Mouse (Mus musculus) left cerebral cortex, postnatal 25 days (tissue): ENCODE measurements around the gene Apol10b. TPM values are rescaled to one million over a fixed set of nuclear protein-coding genes. Genes with fewer than 3 reads are reported as not detected.
"Not testable (repeated sequence)": the region's sequence is repeated elsewhere in the genome, so short reads cannot be mapped to it uniquely, and the experiment has no call there.

Source experiments
- DNase-seq, 2 experiments: peaks; one replicate each; pipeline ENCODE4 v3.0.0; 2022; ENCODE audit warnings: low spot score in 2 of 2, mixed read lengths in 1 of 2
- intact Hi-C: fragments of 180-260 bp; cut with DNase I; formaldehyde crosslinking; loops from one replicate; pipeline ENCODE4 v1.15.1; 2025
- total RNA-seq, 2 experiments: library from RNA; stranded (reverse); gene quantifications; 2 replicates each; pipeline ENCODE4 v1.2.3; 2021

The Apol10b gene
- total RNA-seq: not detected

- DNase-seq: no peak
- intact Hi-C loops: loop anchor here (10.0 kb wide), 1 partner anchor 309 kb away; no protein-coding TSS in a partner anchor
These were observed at the start of gene Apol10b for GRCm38 (mm10) chr15:77595961-77596360. Gene Apol10b, minus strand, starts transcription at chr15:77596125.

- intact Hi-C loops, DNase-seq: not testable (repeated sequence)
These were observed 47.3 kb upstream of the Apol10b start, which contains the start of gene Apol11b for GRCm38 (mm10) chr15:77643176-77643575. Gene Apol11b, minus strand, starts transcription at chr15:77643286.

- intact Hi-C loops: loop anchor here (1.0 kb wide), 1 partner anchor 109 kb away; no protein-coding TSS in a partner anchor
- DNase-seq: not testable (repeated sequence)
These were observed 33.9 kb upstream of the Apol10b start for GRCm38 (mm10) chr15:77629822-77630221.

GRCm38 (mm10) chr15:77628647-77629046, 32.7 kb upstream of the Apol10b start:
- DNase-seq, intact Hi-C loops: not testable (repeated sequence)

- intact Hi-C loops, DNase-seq: not testable (repeated sequence)
These were observed 30.5 kb upstream of the Apol10b start for GRCm38 (mm10) chr15:77626471-77626870.

- intact Hi-C loops: no loop called here
- DNase-seq: no peak
These were observed 28.8 kb upstream of the Apol10b start for GRCm38 (mm10) chr15:77624710-77625109.

GRCm38 (mm10) chr15:77606069-77606468, 10.1 kb upstream of the Apol10b start:
- intact Hi-C loops: no loop called here
- no peak for DNase-seq

GRCm38 (mm10) chr15:77598958-77599357, 3.0 kb upstream of the Apol10b start, which contains the start of gene Gm36245:
Gene Gm36245, plus strand, starts transcription at chr15:77599258.
- intact Hi-C loops: loop anchor here (1.0 to 10.0 kb wide), 2 partner anchors 37 to 306 kb away; no protein-coding TSS in a partner anchor
- DNase-seq: no peak

GRCm38 (mm10) chr15:77598429-77598828, 2.5 kb upstream of the Apol10b start:
- no peak for DNase-seq
- intact Hi-C loops: loop anchor here (10.0 kb wide), 1 partner anchor 306 kb away; no protein-coding TSS in a partner anchor

GRCm38 (mm10) chr15:77593557-77593956, 2.4 kb downstream of the Apol10b start:
- intact Hi-C loops: loop anchor here (10.0 kb wide), 1 partner anchor 311 kb away; no protein-coding TSS in a partner anchor
- no peak for DNase-seq

GRCm38 (mm10) chr15:77590881-77591280, 5.0 kb downstream of the Apol10b start:
- intact Hi-C loops: loop anchor here (10.0 kb wide), 1 partner anchor 314 kb away; no protein-coding TSS in a partner anchor
- DNase-seq: no peak

GRCm38 (mm10) chr15:77588981-77589380, 6.9 kb downstream of the Apol10b start:
- intact Hi-C loops: no loop called here
- DNase-seq: no peak

GRCm38 (mm10) chr15:77587026-77587425, 8.9 kb downstream of the Apol10b start:
- intact Hi-C loops: no loop called here
- no peak for DNase-seq

- intact Hi-C loops: no loop called here
- DNase-seq: peak in 1 of 2 experiments; percentile 14
These were observed 14.2 kb downstream of the Apol10b start for GRCm38 (mm10) chr15:77581681-77582080.

GRCm38 (mm10) chr15:77579311-77579710, 16.6 kb downstream of the Apol10b start:
- DNase-seq: no peak
- intact Hi-C loops: no loop called here

- no peak for DNase-seq
- intact Hi-C loops: no loop called here
These were observed 17.1 kb downstream of the Apol10b start for GRCm38 (mm10) chr15:77578801-77579200.

- no peak for DNase-seq
- intact Hi-C loops: no loop called here
These were observed 32.7 kb downstream of the Apol10b start for GRCm38 (mm10) chr15:77563219-77563618.

GRCm38 (mm10) chr15:77561792-77562191, 34.1 kb downstream of the Apol10b start, which contains the start of gene 1700025B11Rik:
Gene 1700025B11Rik, minus strand, starts transcription at chr15:77561892.
- no peak for DNase-seq
- intact Hi-C loops: loop anchor here (1.0 kb wide), 1 partner anchor 38 kb away; the partner anchor contains the start of gene Gm36245

- intact Hi-C loops: loop anchor here (10.0 kb wide), 1 partner anchor 54 kb away; no protein-coding TSS in a partner anchor
- DNase-seq: not testable (repeated sequence)
These were observed 56.7 kb downstream of the Apol10b start for GRCm38 (mm10) chr15:77539221-77539620.
